Mouse (Mus musculus): ENCODE data around the gene Gstm3.

GRCm38 (mm10) chr3:108014098-108014973 lies 45.3 kb upstream of the Gstm3 start:
- TF ChIP-seq CTCF (IDR thresholded peaks at IDR 0.05; ENCODE audit: extremely low read depth, insufficient read depth, insufficient read length, insufficient replicate concordance) (no peak), POLR2A (IDR thresholded peaks at IDR 0.05; ENCODE audit: low read depth, low read length) (no peak)

Measured in spleen, adult 2 months (tissue).